Mouse (Mus musculus) heart, postnatal 4 days (tissue): ENCODE measurements around the gene Ptpn6. TPM values are rescaled to one million over a fixed set of nuclear protein-coding genes. Genes with fewer than 3 reads are reported as not detected.
A peak's percentile ranks its signal among the peaks of the same experiment; 100 is the strongest.

Experiments
- DNase-seq: peaks from one replicate; pipeline ENCODE4 v3.0.0; 2021
- total RNA-seq, 2 experiments: library from RNA; stranded (reverse); gene quantifications; 2 replicates each; pipeline ENCODE4 v1.2.3; 2021

Gene Ptpn6
- total RNA-seq = 1 to 10 TPM; 5.3 to 5.4 TPM

GRCm38 (mm10) chr6:124738511-124739023, at the start of gene Ptpn6:
Ptpn6 (minus strand) TSS chr6:124738714.
- no peak for DNase-seq

- no peak for DNase-seq
These were observed 49.2 kb upstream of the Ptpn6 start for GRCm38 (mm10) chr6:124787722-124788121.

DNA sequence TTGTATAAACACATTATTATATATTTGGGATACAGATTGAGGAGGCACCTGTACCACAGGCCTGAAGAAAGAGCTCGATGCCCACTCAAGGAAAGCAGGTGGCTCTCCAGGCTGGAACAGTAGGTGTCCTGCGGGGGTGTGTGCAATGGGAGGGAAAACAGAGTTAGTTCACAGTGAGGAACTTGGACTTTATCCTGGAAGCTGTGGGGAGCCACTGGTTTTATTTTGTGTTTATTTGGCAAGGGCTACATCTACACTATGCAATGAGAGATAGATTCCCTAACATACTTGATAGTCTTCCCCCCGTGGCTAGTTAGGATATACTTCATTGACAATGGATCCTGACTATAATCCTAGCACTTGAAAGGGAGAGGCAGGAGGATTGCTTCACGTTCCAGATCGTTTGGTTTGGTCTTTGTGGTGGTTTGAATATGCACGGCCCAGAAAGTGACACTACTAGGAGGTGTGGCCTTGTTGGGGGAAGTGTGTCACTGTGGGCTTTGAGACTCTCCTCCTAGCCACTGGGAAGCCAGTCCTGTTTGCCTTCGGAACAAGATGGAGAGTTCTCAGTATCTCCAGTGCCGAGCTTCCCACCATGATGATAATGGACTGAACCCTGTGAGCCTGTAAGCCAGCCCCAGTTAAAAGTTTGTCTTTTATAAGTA, 48.4 kb upstream of the Ptpn6 start:
- DNase-seq = no peak

GRCm38 (mm10) chr6:124782436-124782835, 43.9 kb upstream of the Ptpn6 start:
- DNase-seq = no peak

- no peak for DNase-seq
These were observed 42.4 kb upstream of the Ptpn6 start for GRCm38 (mm10) chr6:124780917-124781316.

DNA sequence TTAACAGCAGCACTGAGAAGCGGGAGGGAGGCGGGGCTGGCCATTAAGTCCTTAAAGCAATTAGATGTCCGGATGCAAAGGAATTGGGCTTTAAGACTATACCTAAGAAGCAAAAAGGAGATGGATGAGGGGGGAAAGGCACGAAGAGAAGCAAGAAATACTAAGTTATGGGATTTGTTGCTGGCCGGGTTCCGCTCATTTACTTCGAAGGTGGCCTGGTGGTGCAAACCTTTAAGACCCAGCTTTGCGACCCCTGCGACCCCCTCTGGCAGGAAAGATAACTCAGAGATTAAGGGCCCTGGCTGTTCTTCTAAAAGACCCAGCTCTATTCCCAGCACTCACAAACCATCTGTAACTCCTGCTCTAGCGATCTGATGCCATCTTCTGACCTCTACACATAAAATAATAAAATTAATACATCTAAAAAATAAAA, 41.5 kb upstream of the Ptpn6 start:
- no peak for DNase-seq

GRCm38 (mm10) chr6:124779222-124779983, 40.9 kb upstream of the Ptpn6 start, which contains the start of gene Lrrc23:
Lrrc23 (minus strand) TSS chr6:124779727.
- DNase-seq = peak; percentile 51

DNA sequence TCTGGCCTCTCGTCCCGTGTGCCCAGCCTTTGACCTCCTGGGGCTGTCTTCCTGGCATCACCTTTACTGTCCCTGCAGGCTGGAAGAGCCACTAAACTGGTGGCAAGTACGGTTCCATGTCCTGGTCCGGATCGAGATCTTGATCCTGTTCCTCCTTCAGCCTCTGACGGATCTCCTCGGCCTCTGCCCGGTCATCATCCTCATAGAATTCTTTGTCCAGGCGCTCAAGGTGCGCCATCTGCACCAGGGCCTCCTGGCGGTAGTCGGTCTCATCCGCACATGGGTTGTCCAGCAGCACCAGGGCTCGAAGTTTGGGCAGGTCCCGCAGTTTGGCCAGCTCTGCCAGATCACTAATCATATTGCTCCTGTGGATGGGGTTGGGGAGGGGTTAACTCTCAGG, 32.0 kb upstream of the Ptpn6 start:
- DNase-seq = no peak

DNA sequence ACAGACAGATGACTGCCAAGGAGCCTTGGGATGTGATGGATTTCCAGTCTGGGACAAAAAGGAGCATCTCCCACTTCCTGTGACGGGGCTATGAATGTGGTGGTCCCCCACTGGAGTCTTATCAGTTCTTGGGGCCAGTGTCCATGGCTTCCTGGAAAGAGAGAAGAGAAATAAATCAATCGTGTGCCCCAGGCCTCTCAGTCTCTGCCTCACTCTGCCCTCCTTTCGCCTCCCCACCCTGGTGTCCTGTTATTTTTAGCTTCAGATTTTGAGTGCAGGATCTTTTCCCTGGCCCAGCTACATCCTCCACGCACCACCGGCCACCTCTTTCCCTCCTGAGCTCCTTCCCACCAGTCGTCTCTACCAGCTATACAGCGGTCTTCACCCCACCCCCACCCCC, 31.5 kb upstream of the Ptpn6 start:
- DNase-seq = no peak

DNA sequence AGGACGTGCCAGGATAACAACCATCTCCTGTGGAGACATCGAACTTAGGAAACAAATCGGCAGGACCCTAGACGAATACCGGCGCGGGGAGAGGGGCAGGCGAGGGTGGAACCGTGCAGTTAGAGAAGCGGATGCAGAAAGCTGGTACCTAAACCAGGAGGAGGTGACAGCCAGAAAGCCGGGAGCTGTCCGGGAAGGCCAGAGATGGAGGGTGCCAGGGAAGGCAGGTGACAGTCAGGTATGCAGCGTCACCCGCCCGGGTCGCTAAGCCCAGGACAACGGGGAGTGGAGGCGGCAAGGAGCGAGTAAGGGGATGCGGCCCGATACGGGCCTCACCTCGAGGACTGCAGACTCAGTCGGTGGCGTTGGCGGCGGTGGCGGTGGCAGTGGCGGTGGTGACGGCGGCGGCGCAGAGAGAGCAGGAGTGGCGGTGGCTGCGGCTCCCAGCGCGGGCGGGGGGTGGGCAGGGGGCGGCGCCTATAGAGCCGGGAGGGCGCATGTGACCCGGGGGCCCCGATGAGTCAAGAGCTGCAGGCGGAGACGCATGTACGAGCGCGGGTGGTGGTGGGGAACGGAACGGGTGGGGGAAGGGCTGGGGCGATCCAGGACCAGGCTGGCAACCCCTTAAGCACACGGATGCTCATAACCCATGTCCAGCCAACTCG, 30.7 kb upstream of the Ptpn6 start, which contains the start of gene Eno2:
Eno2 (minus strand) TSS at position 573 of the 665 bp plus-strand sequence.
- DNase-seq = peak; percentile 61

DNA sequence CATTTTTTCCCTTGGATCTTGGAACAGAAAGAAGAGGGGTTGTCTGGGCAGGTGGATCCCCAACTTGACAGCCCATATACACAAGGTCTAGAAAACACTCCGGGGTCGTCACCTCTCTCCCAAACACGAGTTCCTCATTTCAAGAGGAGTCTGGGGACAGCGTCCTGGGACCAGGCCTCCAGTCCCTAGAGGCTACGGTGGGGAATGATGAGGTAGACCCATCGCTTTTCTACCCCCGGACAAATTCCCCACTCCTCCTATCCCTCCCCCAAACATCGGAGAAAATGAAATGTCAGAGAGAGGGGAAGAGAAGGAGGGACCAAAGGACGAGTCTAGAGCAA, 30.2 kb upstream of the Ptpn6 start:
- no peak for DNase-seq

DNA sequence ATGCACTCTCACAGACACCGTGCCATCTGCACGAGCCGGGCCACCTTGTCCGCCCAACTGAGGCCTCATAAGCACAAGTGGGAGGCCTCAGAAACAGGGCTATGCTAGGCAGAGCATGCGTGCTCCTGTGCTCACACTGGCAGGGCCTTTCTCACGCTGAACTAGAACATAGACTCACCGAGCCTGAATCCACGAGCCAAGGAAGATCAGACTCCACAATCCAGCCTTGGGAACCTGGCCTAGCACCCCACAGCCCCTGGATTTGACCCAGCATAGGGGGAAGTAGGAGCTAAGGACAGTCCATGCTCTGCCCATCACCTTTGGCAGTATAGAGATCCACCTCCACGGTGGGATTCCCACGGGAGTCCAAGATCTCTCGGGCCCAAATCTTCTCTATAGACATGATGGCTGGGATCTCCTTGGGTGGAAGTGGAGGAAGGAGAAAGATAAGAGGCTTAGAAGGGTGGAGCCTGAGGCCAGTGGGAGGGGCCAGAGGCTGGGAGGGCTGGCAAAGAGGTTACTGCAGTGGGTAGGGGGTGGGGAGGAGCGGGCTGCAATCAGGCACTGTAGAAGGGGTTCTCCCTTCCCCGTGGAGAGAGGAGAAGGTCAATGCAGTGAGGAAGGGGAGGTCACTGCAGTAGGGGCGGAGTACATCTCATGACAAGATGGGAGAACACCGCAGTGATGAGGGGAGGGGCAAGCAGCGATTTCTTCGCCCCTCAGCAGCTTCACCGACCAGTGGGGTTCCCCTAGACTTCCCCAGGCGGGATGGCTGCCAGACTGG, 29.6 kb upstream of the Ptpn6 start:
- DNase-seq = no peak

GRCm38 (mm10) chr6:124767536-124767919, 29.0 kb upstream of the Ptpn6 start:
- DNase-seq = no peak

DNA sequence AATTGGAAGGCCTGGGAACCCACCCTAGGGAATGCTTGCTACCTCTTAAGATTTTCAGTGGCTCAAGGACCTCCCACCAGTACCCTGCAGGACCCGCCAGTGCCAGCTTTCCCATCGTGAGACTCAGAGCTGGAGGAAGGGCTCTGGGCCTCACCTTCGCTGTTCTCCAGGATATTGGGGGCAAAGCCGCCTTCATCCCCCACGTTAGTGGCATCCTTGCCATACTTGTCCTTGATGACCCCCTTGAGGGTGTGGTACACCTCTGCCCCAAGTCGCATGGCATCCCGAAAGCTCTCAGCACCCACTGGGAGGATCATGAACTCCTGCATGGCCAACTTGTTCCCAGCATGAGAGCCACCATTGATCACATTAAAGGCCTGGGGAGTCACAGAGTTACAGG, 27.4 kb upstream of the Ptpn6 start:
- DNase-seq = no peak

DNA sequence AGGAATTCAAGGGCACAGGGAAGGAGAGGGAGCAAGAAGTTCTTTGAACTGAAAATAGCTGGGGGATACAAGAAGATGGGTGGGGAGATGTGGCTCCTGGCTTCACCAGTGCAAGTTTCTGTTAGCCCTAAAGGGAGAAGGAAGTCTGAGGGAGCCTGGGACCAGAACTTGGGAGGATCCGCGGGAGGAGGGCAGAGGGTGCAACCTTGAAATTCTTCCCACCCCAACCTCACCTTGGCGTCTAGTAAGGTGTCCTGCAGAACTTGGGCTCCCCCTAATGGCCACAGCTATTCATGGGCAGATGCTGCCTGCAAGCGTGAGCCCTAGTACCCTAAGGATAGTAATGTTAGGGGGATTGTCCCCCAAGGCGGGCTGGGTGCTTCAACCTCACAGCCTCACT, 20.7 kb upstream of the Ptpn6 start:
- peak; percentile 92 for DNase-seq

- DNase-seq = no peak
These were observed 20.3 kb upstream of the Ptpn6 start for GRCm38 (mm10) chr6:124758849-124759232.

- peak; percentile 58 for DNase-seq
These were observed 19.7 kb upstream of the Ptpn6 start for GRCm38 (mm10) chr6:124757909-124758848.

DNA sequence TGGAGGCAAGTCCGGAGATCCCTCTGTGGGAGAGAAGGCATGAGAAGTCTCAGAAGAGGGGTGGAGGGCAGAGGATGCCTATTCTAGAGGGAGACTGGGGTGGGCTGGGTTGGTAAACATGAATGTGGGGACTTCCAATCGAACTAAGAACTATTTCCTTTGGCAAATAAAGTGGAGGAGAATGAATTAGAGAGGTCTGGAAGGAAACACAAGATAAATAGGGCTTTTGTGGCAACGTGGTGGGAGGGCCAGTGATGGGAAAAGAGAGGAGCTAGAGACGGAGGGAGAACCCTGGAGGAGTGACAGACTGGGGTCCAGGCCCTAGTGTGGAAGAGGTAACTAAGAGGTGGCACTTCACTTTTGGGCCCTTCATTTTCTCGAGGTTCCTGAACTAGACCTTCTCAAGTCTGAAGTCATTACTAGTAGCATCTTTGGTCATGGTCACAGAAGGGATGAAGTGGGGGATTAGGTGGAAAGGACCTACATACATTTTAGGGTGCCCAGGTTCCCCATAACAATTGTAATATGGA, 18.9 kb upstream of the Ptpn6 start:
- no peak for DNase-seq

DNA sequence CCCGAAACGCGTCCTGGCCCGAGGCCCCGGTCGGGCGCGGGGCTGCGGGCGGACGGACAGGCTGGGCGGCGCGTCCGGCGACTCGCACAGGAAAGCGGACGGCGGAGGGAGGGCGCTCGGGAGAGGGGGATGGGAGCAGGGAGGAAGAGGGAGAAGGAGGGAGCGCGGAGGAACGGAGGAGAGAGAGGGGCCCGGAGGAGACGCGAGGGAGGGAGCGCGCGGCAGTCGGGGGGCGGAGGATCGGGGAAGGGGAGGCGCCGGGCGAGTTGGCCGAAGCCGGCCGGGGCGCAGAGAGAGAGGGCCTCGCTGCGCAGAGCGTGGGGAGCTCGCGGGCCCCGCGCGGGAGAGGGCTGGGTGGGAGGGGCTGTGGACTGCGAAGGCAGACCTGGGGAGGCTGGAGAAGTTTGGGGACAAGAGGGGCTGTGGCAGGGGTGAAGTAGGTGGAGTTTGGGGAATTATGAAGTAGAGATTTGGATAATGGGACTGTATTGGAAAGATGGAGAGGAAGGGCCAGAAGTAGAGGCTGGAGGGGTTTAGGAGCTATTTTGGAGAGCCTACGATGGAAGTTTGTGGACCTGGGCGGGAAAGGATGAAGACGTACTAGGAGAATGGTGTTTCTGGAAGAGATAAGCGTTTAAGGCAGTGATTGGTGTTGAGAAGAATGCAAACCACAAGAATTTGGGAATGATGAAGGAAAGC, 18.3 kb upstream of the Ptpn6 start:
- DNase-seq = peak; percentile 90

- DNase-seq = peak; percentile 79
These were observed 17.5 kb upstream of the Ptpn6 start, which contains the start of the genes Gm45234 and Atn1 for GRCm38 (mm10) chr6:124755831-124756595. Gm45234 (minus strand) TSS chr6:124756021. Atn1 (minus strand) TSS chr6:124756524.
